Mouse (Mus musculus) heart, adult 8-10 months (tissue): ENCODE measurements around the gene Skap1. TPM values are rescaled to one million over a fixed set of nuclear protein-coding genes. Genes with fewer than 3 reads are reported as not detected.

Source experiments
- DNase-seq: peaks from one replicate; pipeline ENCODE4 v3.0.0; 2022; ENCODE audit warnings: low spot score
- total RNA-seq, 4 experiments: library from RNA; stranded (reverse); gene quantifications; 2 replicates each; pipeline ENCODE4 v1.2.4; 2022

Gene Skap1
- total RNA-seq, 4 experiments from 2014 or later = 0.30 to 0.34 TPM; not detected in 2

DNA sequence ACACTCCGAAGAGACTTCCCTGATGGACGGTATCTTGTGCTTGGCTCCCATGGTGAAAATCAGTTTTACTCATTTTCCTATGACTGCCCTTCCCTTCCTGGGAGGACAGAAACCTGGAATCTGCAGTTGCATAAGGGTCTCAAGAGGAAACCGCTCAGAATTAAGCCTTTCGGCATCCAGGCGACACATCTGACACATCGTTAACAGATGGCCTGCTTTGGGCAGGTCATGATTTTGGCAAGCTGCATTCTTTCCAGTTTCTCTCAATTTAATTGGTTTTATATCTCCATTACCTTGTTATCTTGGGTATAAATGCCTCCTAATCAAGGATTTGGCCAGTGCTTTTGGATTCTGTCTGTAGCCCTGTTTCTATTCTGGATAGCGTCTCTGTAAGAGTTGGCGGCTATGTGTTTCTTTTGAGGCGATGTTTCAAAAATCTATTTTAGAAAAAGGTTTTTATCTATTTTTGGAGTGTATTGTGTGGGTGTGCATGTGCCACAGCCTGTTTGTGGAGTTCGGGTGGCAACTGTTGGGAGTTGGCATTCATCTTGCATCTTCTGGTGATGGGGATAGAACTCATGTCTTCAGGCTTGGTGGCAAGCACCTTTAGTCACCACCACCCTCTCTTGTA is 1.1 kb downstream of the Skap1 start:
- DNase-seq = no peak

DNA sequence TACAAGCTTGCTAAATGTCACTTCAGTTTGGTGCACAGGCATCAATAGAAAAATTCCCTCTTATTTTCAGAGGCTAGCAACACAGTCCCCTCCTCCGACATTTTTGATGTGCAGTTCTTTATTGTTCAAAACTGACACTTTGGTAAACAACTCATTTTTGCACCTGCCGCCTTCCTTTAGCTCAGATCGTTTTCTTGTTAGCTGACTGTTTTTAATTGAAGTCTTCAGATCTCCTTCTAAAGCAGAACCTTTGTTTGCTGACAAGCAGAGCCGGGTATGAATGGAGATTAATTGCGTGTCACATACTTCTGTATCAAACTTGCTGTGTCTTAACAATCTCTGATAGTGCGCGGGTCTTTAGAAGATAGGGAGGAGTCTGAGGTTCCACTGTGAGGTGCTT is 2.0 kb downstream of the Skap1 start:
- DNase-seq = no peak

DNA sequence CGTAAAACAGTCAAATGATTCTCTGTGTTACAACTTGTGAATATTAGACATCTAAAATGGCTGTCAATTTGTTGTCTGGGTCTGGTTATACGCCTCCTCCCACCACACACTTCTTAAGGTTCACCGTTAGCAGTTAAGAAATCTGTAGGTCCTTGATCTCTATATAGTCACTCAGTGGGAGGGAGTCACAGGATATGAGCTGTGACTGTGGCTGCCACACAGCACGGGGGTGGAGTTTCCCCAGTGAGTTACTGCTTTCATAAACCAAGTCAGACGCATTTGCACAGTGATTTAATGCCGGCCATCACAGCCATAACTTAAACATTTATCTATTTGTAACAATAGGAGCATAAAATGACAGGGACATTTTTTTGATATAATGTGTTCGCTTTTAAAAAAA is 2.6 kb downstream of the Skap1 start:
- no peak for DNase-seq

DNA sequence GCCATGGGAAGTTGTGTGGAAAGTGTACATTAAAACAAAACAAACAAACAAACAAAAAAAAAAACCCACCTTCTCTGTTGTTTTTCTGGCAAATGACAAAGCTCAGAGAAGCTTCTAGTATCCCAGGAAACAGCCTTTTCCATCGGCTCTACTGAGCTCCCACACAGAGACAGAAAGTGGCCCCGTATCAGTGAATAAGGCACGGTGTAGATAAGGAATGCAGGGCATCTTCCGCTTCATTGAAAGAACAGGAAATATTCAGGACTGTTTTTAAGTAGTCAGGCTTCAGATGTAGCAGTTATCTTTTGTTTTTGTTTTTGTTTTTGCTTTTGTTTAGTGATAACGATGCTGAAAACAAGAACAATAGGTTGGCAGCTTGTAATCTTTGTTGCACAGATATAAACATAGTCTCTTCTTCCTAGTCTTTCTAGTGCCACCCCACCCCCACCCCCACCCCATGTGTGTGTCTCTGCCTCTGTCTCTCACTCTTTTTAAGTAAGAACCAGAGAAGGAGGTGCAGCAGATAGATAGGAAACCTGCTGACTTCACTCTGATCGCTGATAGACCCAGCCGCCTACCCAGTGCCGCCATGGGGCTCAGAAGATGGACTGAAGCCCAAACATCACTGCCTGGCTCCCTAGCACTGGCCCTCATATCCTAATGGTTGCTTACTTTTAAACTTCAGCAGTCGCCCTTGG is 3.8 kb downstream of the Skap1 start:
- DNase-seq = no peak

DNA sequence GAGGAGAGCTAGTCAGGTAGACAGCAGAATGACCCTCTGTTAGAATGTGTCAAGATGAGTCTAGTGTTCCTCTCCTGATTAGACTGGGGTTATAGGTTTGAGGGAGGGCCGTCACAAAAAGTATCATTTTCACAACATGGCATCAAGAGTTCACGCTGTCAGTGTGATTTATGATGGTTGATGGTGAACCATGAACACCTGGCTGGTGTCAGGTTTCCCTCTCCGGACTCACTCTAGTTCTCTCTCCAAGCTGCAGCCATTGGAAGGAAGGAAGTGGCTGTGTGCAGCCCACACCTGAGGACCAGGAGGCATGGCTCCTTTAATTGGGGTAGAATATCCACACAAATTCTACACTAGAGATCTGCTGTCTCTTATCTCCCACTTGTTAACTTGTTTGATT is 18.3 kb downstream of the Skap1 start:
- DNase-seq = no peak

DNA sequence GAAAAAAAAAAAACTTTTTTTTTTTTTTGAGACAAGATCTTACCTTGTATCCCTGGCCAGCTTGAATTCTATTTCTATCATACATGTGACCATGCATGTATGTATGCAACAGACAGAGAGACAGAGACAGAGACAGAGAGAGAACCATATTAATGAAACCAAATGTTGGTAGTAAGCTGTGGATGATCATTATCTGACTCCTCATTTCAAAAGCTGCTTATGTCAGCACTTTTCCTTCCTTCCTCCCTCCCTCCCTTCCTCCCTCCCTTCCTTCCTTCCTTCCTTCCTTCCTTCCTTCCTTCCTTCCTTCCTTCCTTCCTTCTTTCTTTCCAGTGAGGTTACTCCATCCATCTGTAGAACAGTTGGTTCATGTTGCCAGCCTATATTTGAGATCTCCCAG is 18.8 kb downstream of the Skap1 start:
- DNase-seq = no peak

DNA sequence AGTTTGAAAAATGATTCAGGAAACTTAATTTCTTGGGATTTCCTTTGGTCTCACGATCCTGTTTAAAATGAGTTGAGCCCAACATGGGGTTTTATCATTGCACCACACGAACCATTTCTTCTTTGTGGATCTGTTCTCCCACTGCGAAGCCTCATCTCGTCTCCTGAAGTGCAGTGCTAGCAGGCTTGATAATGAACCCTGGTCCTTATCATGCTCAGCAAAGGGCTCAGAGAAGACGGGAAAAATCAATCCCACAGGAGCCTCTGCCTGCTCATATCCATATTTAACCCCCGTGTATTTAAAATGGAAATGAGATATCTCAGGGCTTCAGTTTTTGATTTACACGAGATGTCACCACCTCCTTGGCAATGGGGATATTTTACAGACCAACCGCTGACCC is 34.1 kb downstream of the Skap1 start:
- no peak for DNase-seq

DNA sequence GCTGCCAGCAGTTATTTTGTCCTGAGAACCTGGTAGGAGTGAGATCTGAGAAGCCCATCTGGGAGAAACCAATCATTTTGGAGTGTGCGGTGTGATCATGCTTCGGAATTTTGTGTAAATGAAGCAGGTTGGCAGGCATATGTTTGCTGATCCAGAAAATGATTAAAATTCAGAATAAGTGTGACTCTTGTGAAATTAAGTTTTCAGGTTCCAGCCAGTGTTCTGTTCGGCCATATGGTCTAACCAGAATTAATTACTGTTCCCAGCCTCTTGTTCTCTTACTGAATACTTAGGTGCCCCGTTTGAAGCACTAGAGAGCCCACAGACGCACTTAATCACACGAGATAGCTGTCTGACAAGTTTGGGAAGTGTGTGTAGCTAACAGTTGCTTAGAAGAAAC is 36.6 kb downstream of the Skap1 start:
- no peak for DNase-seq

DNA sequence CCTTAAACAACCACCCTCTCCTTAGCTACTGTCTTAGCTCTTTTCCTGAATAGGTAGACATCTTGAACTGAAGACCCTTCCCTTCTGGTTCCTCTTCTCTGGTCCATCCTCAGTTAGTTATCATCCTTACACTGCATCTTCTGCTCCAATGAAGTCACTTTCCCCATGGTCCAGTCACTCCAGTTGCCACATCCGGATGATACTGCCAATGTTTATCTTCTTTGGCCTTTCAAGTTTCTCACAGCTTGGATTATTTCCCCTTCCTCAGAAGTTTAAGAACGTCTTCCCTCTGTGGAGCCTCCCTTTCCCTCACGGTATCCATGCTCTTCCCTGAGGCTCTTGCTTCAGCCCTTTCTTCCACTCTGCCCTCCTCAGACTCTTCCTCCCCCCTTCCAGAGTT is 38.6 kb downstream of the Skap1 start:
- no peak for DNase-seq

DNA sequence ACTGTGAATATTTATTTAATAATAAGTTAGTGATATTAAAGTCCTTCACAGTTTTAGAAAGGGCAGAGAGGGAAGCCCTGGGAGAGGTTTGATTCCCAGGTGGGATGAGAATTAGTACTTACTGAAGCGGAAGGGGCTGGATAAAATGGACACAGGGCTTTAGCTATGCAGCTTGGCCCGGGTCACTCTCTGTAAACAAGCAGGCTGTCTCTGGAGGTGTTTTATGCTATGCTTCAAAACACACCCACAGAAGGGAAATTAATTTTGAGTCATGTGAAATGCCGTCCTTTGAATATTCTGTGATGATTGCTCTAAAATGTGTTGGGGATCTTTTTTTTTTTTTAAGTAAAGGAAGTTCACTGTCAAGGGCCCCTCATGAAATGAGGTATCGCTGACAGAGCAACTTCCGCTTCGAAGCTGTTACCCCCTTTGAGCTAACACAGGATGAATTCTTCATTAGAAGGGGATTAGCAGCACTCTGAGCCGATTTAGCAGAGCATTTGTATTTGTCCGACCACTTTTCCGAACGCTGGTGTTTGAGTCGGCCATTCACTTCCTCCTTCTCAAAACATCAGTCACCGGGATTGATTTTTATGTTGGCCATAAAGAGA is 40.2 kb downstream of the Skap1 start:
- DNase-seq = no peak

DNA sequence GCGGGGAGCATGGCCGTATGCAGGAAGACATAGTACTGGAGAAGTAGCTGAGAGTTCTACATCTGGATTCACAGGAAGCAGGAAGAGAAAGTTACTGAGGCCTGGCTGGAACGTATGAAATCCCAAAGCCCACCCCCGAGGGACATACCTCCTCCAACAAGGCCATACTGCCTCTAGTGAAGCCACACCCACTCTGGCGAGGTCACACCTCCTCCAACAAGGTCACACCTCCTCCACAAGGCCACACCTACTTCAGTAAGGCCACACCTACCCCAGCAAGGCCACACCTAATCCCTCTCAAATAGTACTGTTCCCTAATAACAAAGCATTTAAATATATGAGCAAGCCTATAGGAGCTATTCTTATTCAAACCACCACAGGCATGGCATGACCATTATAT is 41.4 kb downstream of the Skap1 start:
- no peak for DNase-seq

DNA sequence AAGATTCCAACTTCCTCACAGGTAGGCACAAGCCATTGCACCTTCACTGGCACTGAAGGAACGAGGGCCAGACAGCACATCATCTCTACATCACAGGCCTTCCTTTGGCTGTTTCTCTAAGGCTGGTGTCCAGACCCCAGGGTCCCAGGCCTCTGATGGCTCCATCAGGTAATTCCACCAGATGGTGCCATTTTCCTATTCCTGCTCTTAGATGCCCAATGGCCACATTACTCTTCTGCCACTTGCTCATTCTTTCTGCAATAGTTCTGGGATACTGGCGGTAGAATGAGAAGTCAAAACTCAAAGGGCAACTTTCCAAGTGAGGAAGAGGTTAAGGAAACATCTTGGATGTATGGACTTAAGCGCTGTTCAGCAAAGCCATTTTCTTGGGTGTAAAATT is 50.8 kb downstream of the Skap1 start:
- DNase-seq = no peak

DNA sequence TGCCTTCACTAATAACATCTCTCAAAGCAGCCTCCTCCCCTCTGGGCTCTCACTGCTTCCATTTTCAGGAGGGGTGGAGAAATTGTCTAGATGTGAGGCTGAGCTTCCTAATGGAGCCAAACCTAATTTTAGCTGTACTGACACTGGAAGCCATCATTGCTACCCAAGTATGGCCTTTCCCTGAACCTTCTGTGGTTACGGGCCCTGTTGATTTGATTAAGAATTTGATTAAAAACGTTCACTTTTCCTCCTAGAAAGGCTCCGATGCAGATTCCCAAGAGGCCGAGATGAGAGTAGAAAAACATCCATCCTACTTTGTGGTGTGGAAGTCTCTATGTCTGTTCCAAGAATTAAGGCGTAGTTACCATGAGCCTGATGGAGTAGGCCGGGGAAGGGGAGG is 60.1 kb downstream of the Skap1 start:
- DNase-seq = no peak

DNA sequence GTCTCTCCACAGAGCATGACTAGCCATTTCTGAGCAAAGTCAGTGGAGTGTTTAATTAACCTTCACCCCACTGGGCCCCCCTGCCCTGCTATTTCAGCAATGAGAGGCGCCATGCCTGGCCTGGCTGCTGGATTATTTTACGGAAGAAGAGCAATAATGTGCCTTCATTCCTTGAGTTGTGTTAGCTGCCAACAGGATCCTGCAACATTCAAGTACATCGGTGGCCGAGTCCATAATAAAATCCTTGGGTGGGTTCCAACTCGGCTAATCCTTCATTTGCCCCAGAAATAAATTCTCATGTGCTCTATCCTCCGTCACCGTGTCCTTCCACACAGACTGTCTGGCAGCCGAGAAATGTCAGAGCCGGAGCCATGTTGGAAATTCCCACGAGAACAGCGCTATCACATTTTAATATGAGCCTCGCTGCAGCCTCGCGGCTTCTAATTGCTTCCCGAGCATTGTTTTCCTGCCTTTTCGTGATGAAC is 61.8 kb downstream of the Skap1 start:
- DNase-seq = no peak

DNA sequence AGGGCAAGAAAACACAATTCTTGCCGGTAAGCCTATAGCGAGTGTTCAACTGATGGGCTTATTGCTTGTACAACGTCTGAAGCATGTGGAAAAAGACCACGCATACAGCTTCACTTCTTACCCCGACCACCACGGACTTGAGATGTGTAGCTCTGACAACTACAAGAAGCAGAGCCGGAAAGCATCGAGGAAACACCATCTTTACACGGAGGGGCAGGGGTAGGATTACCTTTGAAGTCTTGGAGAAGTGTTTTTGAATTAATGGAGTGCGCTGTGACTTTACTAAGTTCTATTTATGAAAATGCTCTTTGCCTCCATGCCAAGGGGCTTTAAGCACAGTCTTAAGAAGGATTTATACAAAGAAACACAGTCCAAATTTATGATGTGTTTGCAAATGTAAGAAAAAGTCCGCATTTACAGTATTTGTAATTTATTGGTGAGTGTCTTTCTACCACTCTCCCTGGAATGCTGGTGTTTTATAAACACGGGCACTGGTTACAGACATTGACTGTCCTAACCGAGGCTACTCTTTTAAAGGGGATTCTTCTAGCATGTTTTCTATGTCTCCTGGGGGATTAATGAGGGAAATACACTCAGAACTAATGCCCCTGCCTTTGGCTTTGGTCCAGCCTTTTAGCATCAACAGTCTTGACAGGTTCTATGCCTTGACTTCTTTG is 67.5 kb downstream of the Skap1 start:
- DNase-seq = no peak

DNA sequence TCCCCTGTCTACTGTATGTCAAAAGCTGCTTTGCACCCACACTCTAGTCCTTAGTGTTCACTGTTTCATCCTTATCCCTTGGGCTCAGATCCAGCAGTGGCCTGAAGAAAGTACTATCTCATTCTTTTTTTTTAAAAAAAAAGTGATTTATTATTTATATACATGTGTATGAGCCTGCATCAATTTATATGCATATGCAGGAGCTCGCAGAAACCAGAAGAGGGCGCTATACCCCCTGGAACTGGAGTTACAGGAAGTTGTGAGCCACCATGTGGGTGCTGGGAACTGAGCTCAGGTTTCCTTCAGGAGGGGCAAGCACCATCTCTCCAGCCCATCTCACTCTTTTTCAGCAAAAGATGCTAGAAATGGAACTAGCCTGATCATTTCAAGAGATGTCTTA is 70.1 kb downstream of the Skap1 start:
- no peak for DNase-seq

DNA sequence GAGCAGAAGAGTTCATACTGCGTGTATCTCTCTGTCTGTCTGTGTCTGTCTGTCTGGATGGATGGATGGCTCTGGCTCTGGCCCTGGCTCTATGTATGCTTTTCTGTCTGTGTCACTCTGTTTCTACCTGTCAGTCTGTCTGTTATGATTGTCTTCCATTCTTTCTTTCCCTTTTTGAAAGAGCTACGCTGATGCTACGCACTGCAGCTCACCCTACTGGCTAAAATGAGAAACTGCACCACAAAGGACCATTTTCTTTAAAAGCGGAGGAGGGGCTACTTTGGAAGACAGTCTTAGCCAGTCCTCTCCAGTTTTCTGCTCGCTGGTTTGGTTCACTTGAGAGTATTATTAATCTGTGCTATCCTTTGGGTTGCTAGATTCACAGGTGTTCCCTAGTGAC is 71.8 kb downstream of the Skap1 start:
- DNase-seq = peak; percentile 14

DNA sequence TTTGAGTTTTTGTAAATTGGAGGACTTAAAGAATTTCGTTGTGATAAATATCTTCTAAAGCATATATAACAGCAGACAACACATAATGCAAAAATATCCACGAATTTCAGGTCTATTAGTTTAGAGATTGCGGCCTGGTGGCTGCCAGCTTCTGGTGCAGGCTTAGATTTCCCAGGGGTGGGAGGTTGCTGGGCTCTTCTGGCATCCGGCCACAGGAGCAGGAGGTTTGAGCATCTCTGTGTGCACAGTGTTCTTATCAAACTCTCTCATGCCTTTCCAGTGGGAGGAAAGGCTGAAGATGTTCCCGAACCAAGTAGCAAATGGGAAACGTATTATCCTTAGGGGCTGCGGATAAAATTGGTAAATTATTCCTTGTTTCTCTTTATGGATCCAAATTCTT is 77.6 kb downstream of the Skap1 start:
- no peak for DNase-seq

DNA sequence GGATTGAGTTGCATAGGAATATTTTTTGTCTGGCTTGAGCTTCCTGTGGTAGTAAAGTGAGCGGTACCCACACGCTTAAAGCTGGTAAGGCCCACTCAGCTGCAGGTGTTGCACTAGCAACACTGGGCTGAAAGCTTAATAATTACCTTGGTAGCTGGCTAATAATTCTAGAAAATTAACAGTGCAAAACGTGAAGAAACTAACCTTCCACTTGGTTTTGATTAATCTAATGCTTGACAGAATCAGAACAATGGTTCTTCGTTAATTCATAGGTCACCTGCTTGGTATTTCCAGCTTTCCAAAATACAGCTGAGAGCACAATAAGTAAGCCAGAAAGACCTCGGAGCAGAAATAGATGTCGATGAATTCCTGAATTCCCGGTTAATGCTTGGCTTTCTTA is 78.2 kb downstream of the Skap1 start:
- DNase-seq = no peak

DNA sequence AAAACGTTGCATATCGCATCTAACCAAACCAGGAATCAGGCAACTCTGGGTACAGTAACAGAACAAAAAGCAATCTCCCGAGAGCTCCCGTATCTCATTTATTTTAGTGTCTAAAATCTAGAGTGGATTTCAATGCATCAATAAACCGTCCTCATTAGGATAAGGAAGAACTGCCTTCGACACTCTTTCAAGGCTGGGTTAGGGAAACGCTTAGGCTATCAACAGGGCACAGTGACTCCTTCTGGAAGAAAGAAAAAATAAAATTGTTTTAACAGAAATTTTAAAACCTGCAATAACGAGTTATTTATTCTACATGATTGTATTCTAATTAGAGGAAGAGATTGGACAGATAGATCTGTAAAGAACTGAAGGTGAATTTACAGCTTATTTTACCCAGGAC is 82.0 kb downstream of the Skap1 start:
- DNase-seq = no peak

DNA sequence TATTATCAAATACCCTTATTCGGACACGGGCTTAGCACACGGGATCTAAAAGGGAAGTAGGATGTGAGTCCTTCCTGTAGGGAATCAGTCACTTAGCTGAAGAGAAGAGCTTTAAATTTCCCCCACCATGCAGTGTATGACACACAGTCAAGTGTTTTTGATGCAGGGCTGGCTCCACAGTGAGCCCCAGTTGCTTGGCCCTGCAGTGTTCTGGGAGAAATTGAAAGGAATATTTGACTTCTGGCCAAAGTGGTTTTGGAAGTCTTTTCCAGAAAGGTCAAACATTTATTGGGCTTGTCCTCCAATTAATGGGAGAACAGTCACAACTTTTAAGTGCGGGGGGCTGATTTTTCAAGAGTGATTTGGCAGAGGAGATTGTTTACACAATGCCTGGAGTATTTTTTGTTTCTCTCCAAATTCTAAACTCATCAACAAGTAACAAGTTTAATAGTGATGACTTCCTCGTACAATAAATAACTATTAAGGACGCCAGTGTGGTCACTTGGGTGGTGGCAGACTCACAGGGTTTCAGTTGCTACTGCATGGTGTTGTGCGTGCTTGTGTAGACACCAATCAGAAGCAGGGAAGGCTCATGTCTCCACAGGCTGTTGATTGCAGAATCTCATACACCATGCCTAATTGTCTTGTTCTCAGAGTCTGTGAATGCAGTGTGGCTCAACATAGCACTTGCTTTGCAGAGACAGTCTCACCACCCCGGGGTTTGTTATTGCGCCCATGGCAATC is 86.7 kb downstream of the Skap1 start:
- no peak for DNase-seq

DNA sequence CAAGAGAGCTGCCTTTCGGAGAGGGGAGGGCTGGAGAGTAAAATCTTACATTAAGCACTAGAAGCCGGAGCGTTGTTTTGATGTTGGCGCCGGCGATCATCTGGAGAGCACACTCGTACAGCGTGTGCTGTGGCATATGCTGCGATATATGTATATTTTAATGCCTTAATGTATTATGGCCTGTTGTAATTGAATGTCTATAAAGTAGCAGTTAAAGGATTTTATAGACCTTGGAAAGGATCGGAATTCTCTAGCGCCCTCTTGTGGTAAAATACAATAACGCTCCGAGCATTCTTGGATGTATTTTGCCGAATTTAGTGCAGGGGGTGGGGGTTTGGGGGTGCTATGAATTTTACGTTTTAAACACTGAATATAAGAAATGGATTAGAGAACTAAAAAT is 88.7 kb downstream of the Skap1 start:
- peak; percentile 42 for DNase-seq
